Mouse (Mus musculus) layer of hippocampus, adult 8-10 months (tissue): ENCODE measurements around the gene Igf1r. TPM values are rescaled to one million over a fixed set of nuclear protein-coding genes. Genes with fewer than 3 reads are reported as not detected.

Experiments
- DNase-seq, 2 experiments: peaks; one replicate each; pipeline ENCODE4 v3.0.0; 2022; ENCODE audit warnings: low spot score in 2 of 2
- total RNA-seq, 4 experiments: library from RNA; stranded (reverse); gene quantifications; 2 replicates each; pipeline ENCODE4 v1.2.4; 2022

Gene Igf1r
- total RNA-seq, 4 experiments from 2014 or later = 36.7 to 55.9 (median 50.7) TPM

DNA sequence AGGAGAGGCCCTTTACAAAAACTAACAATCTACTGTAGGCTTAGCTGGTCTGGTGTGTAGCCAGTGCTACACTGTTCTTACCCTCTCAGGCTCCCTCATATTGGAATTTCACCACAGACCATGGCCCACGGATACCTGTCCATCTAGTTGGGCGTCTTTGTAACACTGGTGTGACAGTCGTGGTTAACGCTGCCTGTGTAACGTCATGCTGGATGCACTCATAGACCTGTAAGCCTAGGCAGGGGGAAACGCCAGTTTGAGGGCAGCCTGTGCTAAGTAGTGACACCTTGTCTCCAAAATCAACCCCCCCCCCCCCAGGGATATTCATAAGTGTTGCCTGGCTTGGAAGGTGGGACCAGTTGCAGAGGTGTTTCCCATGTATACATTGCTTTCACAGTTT is 4.7 kb downstream of the Igf1r start:
- no peak for DNase-seq

- DNase-seq = no peak
Measured at GRCm38 (mm10) chr7:67958045-67958444, 5.4 kb downstream of the Igf1r start.

GRCm38 (mm10) chr7:67960701-67961100 is 8.1 kb downstream of the Igf1r start:
- DNase-seq = no peak

- peak; percentile 54 to 79 for DNase-seq
Measured at GRCm38 (mm10) chr7:67961567-67962267, 9.1 kb downstream of the Igf1r start.

GRCm38 (mm10) chr7:67963691-67964090 is 11.1 kb downstream of the Igf1r start:
- no peak for DNase-seq

- DNase-seq = no peak
Measured at GRCm38 (mm10) chr7:67968394-67968793, 15.8 kb downstream of the Igf1r start.

DNA sequence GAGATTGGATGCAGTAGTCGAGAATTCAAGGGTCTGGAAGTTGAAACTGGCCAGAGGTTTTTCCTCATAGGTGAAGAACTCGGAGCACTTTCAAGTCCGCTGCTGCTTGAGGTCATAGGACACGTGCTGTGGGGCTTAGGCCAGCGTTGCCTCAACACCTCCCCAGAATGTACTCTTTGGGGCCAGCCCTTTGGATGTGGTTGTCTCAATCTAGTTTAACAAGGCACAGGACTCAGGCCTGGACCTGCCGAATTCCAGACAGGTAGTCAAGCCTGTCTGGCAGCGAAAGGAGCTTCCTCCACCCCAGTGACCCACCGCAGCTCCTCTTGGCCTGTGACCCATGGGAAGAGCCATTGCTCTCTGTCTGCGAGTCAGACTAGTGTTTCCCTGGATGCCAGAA is 16.4 kb downstream of the Igf1r start:
- DNase-seq = no peak

- no peak for DNase-seq
Measured at GRCm38 (mm10) chr7:67973180-67974014, 20.8 kb downstream of the Igf1r start.

DNA sequence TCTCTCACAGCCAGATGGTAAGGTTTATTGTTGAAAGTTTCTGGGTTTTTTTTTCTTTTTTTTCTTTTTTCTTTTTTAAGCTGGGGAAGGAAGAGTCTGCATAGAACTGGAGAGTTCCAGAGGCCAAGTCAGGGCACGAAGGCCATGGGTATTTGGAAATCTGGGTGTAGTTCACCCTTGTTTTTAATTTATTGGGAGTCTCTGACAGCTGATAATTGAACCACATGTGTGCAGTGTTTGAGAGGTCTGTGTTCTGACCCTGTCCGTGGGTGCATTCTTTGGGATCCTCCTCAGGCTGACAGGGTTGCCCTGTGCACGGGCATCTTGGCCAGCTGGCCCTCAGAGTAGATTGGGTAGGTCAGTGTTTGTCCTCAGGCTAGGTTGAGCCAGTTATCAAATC is 29.3 kb downstream of the Igf1r start:
- no peak for DNase-seq

- no peak for DNase-seq
Measured at GRCm38 (mm10) chr7:67982809-67983208, 30.2 kb downstream of the Igf1r start.

DNA sequence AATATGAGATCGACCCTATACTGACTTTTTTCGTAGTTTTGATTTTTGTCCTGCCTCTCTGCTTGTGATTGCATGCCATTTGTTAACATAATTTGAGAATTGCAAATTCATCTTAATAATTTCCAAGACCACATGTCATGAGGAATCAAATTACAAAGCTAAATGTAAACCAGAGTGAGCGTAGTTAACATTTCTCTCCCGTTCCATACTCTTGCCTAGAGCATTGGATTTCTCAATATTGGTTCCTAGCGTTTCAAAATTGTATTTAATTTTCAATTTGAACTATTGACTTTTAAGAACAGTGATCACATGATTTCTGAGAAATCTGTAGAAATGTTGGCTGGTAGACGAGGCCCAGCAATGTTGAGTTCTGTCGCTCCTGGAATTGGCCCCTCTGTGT is 30.8 kb downstream of the Igf1r start:
- no peak for DNase-seq

DNA sequence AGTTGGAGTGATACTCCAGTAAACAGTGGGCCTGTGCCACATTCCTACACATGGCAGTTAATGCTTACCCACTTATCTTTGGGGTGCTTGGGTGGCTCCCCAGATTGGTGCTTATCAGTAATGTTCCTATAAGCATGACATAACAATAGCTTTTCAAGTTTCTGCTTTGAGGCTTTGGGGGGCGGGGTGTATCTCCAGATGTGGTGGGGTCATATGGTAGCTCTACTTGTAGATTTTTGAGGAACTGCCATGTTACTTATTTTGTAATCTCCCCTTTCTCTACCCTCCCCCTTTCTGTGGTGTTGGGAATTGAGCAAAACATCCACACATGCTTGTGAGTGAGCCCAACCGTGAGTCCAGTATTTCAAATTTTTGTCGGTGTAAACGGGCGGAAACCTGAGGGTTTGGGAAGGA is 32.4 kb downstream of the Igf1r start:
- no peak for DNase-seq

DNA sequence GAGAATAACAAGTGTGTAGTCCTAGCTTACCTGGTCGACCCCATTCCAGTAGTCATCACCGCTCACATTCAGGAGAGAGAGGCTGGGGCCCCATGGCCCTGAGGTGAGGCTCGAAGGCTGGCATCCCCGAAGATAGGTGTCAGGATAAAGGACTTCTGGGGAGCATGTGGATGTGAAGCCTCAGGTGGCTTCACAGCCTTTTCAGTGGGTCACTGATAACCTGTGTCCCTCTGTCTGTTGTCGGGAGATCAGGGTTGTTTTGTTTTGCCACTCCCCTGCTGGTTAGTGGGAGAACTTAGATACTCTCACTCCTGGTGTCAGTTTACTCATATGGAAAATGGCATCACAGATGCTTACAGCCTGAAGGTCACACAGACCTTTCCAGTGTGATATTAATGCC is 32.9 kb downstream of the Igf1r start:
- no peak for DNase-seq

- DNase-seq = no peak
Measured at GRCm38 (mm10) chr7:67986277-67986676, 33.6 kb downstream of the Igf1r start.

GRCm38 (mm10) chr7:67986816-67987215 is 34.2 kb downstream of the Igf1r start:
- no peak for DNase-seq

- no peak for DNase-seq
Measured at GRCm38 (mm10) chr7:67989376-67989775, 36.7 kb downstream of the Igf1r start.

DNA sequence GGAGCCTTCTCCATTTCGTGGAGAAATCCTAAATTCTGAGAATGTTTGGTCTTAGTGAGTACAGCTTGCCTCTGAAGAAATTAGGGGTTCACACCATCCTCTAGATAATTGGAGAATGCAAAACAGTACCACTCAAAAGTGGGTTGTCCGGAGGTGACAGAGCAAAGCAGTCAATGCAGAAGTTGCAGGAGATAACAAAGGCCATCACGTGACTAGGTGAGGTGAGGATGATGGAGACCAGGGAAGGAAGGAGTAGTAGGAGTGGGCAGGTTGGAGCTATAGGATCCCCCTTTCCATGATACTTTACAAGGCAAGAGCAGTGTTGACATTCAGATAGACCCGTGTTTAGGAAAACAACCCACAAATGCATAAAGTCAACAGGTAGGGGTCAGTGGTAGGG is 41.0 kb downstream of the Igf1r start:
- no peak for DNase-seq

DNA sequence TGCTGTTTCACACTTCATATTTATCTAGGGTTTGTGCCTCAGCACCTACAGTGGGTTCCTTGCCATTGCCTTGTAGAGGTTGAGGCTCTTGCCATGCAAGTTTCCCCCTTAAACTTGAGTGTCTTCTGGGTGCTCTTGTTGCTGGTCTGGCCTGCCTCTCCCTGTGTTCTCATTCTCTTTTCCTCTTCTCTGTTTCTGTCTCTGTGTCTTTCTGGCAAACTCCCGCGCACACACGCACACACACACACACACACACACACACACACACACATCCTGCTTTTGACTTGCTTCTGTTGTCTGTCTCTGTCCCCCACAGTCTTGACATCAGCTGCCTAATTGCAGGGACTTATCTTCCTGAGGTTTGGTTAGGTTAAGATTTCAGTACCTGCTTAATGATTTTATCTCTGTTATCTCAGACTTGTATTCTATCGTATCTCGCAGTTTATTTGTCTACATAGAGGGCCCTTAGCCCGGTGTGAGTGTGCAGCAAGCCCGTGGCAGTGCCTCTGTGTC is 41.8 kb downstream of the Igf1r start:
- DNase-seq = no peak

GRCm38 (mm10) chr7:67995276-67995675 is 42.6 kb downstream of the Igf1r start:
- DNase-seq = no peak

GRCm38 (mm10) chr7:67996202-67996960 is 43.8 kb downstream of the Igf1r start:
- no peak for DNase-seq

GRCm38 (mm10) chr7:68001269-68001668 is 48.6 kb downstream of the Igf1r start:
- DNase-seq = no peak

- no peak for DNase-seq
Measured at GRCm38 (mm10) chr7:68006074-68006473, 53.4 kb downstream of the Igf1r start.
